Mouse (Mus musculus): ENCODE results near the gene Eef1a1. TPM values are rescaled to one million over a fixed set of nuclear protein-coding genes. Genes with fewer than 3 reads are reported as not detected.
"Not testable (repeated sequence)": the region's sequence is repeated elsewhere in the genome, so short reads cannot be mapped to it uniquely, and the experiment has no call there.

Gene Eef1a1
- polyA plus RNA-seq, 1 experiment from 2014 or later: 3,854 TPM

DNA sequence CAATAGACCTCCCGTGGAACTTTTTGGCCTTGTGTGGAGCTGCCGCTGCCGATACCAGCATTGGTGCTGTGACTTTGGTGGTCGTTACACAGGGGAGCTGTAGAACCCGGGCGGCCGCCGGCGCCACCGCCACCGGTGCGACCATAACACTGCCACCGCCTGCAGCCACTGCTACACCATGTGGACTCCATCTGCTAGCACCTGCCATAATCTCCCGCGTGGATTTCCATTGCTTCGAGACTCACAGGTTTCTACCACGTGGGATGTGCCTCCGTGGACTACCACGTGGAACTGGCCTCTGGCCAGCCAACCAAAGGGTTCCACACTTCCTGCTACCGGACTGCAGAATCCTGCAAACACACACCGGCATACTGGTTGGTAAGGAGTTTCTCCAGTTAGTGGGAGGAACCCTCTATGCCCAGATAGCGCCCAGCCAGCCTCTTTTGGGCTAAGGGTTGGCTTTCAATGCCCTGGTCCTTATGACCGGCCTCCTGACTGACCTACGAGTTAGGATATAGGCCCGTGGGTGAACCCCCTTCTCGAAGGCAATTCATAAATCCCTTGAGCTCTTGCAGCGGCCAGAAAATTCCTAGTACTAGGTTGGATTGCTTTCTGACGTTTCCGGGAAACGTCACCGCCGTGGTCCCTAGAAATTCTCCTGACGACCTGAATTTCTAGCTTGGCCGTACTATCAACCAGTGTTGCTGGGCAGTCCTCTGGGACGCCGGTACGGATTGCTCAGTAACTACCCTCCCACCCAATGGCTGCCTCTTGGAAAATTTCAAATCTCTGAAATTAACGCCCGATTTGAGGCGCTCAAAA, 32.0 kb upstream of the Eef1a1 start:
- Histone ChIP-seq H3K9me3 (replicated peaks) (no peaks in the 10 kb centered on the region), H3K4me1 (peaks cover 15% of the 10 kb centered on the region), H3K36me3 (peaks cover 35% of the 10 kb centered on the region), H3K27ac (peak overlapping the region; percentile 92), H3K4me3 (peak overlapping the region; percentile 69), H3K27me3 (ENCODE audit: low read depth, poor library complexity, severe bottlenecking) (no peaks in the 10 kb centered on the region)
- peak; percentile 76 for DNase-seq (ENCODE audit: low spot score)
- 2% methylated on average over 40 of the region's 40 CpGs for WGBS

DNA sequence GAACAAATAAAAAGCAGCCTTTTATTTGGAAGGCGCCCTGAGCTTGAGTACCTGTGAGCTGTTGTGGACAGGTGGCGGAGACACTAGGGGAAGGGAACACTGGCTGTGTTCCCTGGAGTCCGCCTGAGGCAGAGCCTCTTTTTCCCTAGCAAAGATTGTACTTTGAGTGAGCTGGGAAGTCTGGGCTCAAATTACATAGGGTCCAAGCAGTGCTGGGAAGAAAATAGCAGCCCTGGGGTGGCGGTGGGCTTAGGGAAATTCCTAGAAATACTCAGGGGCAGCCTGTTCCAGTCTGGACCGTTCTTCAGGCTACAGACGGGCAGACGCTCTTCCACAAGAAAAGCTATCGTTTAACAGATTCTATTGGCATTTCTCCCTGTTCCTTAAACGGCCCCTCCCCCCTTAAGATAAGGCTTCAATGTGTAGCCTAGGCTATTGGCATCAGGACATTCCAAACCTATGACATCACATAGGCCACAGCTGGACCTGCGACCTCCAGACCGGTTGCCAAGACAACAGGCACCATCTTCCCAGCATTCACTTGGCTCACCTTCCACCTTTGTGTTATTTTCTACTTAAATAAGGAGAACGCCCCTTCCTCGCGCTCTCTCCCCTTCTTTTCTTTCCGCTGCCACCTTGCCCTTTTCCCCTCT, 31.3 kb upstream of the Eef1a1 start:
- peak; percentile 86 for DNase-seq (ENCODE audit: low spot score)
- H3K27me3 ChIP-seq (ENCODE audit: low read depth, poor library complexity, severe bottlenecking): no peaks in the 10 kb centered on the region
- H3K4me1 ChIP-seq: peaks cover 15% of the 10 kb centered on the region
- peak overlapping the region; percentile 69 for H3K4me3 ChIP-seq
- H3K27ac ChIP-seq: peak overlapping the region; percentile 92
- 3% methylated on average over 15 of the region's 15 CpGs for WGBS
- H3K36me3 ChIP-seq: peaks cover 28% of the 10 kb centered on the region
- H3K9me3 ChIP-seq (replicated peaks): no peaks in the 10 kb centered on the region

GRCm38 (mm10) chr9:78517237-78517636, 28.3 kb upstream of the Eef1a1 start:
- H3K4me1 ChIP-seq: peaks cover 15% of the 10 kb centered on the region
- H3K9me3 ChIP-seq (replicated peaks); H3K27ac ChIP-seq; H3K4me3 ChIP-seq; H3K36me3 ChIP-seq; H3K27me3 ChIP-seq (ENCODE audit: low read depth, poor library complexity, severe bottlenecking); DNase-seq (ENCODE audit: low spot score): not testable (repeated sequence)
- WGBS: 71% methylated on average over 3 of the region's 3 CpGs

GRCm38 (mm10) chr9:78516125-78516524, 27.2 kb upstream of the Eef1a1 start:
- H3K9me3 ChIP-seq (replicated peaks): no peaks in the 10 kb centered on the region
- no peaks in the 10 kb centered on the region for H3K36me3 ChIP-seq
- no peak overlapping the region for H3K27ac ChIP-seq
- H3K27me3 ChIP-seq (ENCODE audit: low read depth, poor library complexity, severe bottlenecking): no peaks in the 10 kb centered on the region
- 77% methylated on average over 3 of the region's 3 CpGs for WGBS
- no peak overlapping the region for H3K4me3 ChIP-seq
- peaks cover 8% of the 10 kb centered on the region for H3K4me1 ChIP-seq
- DNase-seq (ENCODE audit: low spot score): no peak

GRCm38 (mm10) chr9:78514681-78515080, 25.7 kb upstream of the Eef1a1 start:
- no peaks in the 10 kb centered on the region for H3K27me3 ChIP-seq (ENCODE audit: low read depth, poor library complexity, severe bottlenecking)
- H3K9me3 ChIP-seq (replicated peaks): no peaks in the 10 kb centered on the region
- H3K4me1 ChIP-seq: peaks cover 2% of the 10 kb centered on the region
- DNase-seq (ENCODE audit: low spot score): no peak
- WGBS: 95% methylated on average over 4 of the region's 4 CpGs
- no peak overlapping the region for H3K4me3 ChIP-seq
- H3K27ac ChIP-seq: no peak overlapping the region
- H3K36me3 ChIP-seq: no peaks in the 10 kb centered on the region

DNA sequence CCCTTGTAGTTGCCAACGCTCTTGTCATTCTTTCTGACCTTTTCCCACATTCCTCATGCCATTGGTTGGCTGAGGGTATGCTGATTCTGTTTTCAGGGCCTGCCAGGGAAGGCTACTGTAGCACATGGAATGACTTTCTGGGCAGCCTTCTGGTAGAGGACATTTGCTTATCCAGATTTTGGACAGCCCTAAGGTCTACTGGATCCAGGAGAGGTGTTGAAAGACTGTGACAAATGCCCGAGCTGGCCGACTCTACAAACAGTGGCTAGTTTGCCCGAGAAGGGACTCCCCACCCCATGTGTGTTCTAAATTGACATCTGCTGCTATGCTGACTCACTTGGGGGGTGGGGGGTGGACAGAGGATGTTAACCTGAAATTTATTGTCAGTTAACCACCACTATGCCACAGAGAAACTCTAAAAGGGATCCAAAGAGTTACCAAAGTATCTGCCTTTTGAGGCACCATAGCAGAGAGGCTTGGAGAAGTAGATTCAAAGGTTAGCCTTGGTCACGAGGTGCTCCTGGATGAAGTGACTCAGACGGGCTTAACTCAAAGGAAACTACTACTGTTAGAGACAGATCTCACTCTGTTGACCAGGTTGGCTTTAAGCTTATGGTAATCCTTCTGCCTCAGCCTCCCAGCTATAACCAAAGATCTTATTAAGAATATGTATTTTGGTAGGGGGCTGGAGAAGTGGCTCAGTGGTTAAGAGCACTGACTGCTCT, 25.0 kb upstream of the Eef1a1 start:
- Histone ChIP-seq H3K4me3 (no peak overlapping the region), H3K9me3 (replicated peaks) (no peaks in the 10 kb centered on the region), H3K27ac (no peak overlapping the region), H3K36me3 (no peaks in the 10 kb centered on the region), H3K27me3 (ENCODE audit: low read depth, poor library complexity, severe bottlenecking) (no peaks in the 10 kb centered on the region), H3K4me1 (no peaks in the 10 kb centered on the region)
- no peak for DNase-seq (ENCODE audit: low spot score)
- 74% methylated on average over 6 of the region's 6 CpGs for WGBS

DNA sequence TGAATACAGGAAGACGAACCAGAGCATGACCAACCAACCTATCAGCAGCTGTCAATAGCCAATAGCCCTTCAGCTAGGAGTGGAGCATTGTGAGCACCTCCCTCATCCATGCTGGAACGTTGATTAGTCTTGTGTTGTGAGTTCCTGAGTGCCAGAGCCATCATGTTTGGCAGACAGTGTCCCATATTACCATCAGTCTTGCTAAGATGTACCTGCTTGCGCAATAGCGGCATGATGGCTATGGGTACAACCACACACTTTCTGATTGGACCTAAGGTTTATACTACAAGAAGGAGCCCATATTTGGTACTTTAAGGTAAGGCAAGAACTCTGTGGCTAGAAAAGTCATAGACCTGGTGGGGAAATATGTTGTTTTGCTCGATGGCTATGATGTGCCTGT, 22.8 kb upstream of the Eef1a1 start:
- Histone ChIP-seq H3K4me1 (no peaks in the 10 kb centered on the region), H3K27ac (no peak overlapping the region), H3K36me3 (no peaks in the 10 kb centered on the region), H3K9me3 (replicated peaks) (no peaks in the 10 kb centered on the region), H3K27me3 (ENCODE audit: low read depth, poor library complexity, severe bottlenecking) (no peaks in the 10 kb centered on the region), H3K4me3 (no peak overlapping the region)
- WGBS: 95% methylated on average over 5 of the region's 5 CpGs
- no peak for DNase-seq (ENCODE audit: low spot score)

DNA sequence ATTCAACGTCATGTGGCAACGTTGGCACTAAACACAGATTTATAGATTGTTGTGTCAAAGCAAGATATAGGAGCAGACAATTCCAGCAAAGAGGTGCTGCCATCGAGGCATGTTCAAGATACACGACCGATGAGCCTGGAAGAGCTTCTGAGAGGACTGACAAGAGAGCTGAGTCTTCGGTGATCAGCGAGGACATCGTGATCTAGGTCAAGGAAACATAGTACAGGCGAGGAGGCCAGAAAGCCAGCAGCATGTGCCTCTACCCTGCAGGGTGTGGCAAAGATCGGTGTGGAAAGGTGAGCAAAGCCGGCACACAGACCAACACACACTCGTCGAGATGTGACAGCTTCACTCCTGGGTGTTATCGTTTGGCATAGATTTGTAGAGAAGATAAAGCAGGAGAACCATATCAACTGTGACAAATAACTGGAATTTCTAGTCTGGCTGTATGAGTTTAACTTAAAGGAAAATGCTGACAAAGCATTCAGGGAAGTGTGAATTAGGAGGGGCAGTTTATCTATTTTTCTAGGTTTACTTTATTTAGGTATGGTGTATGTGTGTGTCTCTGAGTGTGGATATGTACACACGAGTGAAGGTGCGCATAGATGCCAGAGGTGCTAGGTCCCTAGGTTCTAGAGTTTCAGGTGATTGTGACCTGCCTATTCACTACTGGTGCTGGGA, 19.3 kb upstream of the Eef1a1 start:
- Histone ChIP-seq H3K27me3 (ENCODE audit: low read depth, poor library complexity, severe bottlenecking) (no peaks in the 10 kb centered on the region), H3K9me3 (replicated peaks) (no peaks in the 10 kb centered on the region), H3K36me3 (no peaks in the 10 kb centered on the region), H3K4me3 (no peak overlapping the region), H3K4me1 (peaks cover 10% of the 10 kb centered on the region), H3K27ac (no peak overlapping the region)
- WGBS: 91% methylated on average over 16 of the region's 16 CpGs
- DNase-seq (ENCODE audit: low spot score): no peak

DNA sequence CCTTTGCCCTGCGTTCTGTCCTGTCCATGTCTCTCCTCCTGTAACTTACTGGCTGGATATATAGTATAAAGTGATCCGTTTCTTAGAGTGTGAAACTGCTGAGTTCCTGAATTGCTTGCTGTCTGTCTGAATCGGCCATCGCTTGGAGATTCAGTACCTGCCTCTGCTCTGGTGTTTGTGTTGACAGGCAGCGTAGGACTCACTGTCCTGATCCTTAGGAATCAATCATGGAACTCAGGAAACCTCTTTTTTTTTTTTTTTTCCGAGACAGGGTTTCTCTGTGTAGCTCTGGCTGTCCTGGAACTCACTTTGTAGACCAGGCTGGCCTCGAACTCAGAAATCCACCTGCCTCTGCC, 17.7 kb upstream of the Eef1a1 start:
- Histone ChIP-seq H3K9me3 (replicated peaks) (no peaks in the 10 kb centered on the region), H3K4me3 (no peak overlapping the region), H3K36me3 (no peaks in the 10 kb centered on the region), H3K4me1 (peaks cover 18% of the 10 kb centered on the region), H3K27ac (no peak overlapping the region), H3K27me3 (ENCODE audit: low read depth, poor library complexity, severe bottlenecking) (no peaks in the 10 kb centered on the region)
- 75% methylated on average over 7 of the region's 7 CpGs for WGBS
- no peak for DNase-seq (ENCODE audit: low spot score)

DNA sequence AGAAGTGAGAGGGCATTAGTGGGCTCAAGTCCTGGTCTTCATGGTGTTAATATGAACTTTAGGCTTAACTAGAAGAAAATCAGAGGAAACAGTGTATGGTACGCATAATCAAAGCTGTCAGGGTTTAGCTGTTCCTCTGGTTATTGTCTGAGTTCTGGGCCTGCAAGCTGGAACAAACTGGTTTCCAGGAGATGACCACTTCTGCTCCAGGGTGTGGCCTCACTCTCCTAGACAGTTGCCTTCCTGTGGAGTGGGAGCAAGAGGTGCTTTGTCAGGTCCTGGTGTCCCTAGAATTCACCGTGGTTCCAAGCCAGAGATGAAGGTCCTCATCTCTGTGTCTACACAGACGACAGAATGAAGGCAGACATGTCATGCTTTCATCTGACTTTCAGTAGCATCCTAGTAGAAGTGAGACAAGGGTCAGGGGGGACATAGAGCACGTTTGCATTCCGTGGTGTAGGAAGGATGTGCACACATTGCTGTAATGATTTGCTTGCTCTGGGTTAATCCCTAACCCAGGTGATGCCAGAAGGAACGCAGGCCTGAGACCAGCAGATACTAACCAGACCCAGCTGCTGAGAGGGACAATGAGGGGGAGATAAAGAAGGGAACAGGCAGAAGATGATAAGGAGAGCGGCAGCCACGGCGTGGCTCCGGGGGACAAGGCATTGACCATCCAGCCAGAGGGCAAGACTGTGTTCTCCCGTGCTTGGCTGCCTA, 17.2 kb upstream of the Eef1a1 start:
- peaks cover 18% of the 10 kb centered on the region for H3K4me1 ChIP-seq
- no peak overlapping the region for H3K27ac ChIP-seq
- no peaks in the 10 kb centered on the region for H3K9me3 ChIP-seq (replicated peaks)
- H3K4me3 ChIP-seq: no peak overlapping the region
- no peak for DNase-seq (ENCODE audit: low spot score)
- H3K27me3 ChIP-seq (ENCODE audit: low read depth, poor library complexity, severe bottlenecking): no peaks in the 10 kb centered on the region
- 55% methylated on average over 11 of the region's 11 CpGs for WGBS
- no peaks in the 10 kb centered on the region for H3K36me3 ChIP-seq

- peaks cover 18% of the 10 kb centered on the region for H3K4me1 ChIP-seq
- 92% methylated on average over 6 of the region's 6 CpGs for WGBS
- no peaks in the 10 kb centered on the region for H3K9me3 ChIP-seq (replicated peaks)
- H3K27me3 ChIP-seq (ENCODE audit: low read depth, poor library complexity, severe bottlenecking): no peaks in the 10 kb centered on the region
- H3K36me3 ChIP-seq: no peaks in the 10 kb centered on the region
- H3K4me3 ChIP-seq: no peak overlapping the region
- DNase-seq (ENCODE audit: low spot score): no peak
- no peak overlapping the region for H3K27ac ChIP-seq
Observed at GRCm38 (mm10) chr9:78505223-78505622, 16.3 kb upstream of the Eef1a1 start.

DNA sequence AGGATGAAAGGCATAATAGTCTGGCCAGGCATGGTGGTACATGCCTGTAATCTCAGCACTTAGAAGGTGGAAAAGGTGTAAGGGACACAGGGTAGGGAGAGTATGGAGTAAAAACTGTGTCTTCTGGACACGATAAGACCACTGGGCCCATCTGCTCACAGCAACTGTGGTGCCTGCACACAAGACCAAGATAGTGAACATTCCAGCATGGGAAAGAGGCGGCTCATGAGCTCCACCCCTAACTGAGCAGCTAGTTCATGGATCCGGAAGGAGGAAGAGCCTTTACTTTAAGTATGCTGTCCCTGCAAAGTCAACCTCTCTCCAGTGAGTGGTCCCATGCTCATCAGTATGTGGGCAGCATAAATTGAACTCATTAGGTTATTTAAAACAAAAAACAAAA, 15.7 kb upstream of the Eef1a1 start:
- Histone ChIP-seq H3K36me3 (no peaks in the 10 kb centered on the region), H3K4me3 (no peak overlapping the region), H3K4me1 (peaks cover 18% of the 10 kb centered on the region), H3K9me3 (replicated peaks) (no peaks in the 10 kb centered on the region), H3K27ac (no peak overlapping the region), H3K27me3 (ENCODE audit: low read depth, poor library complexity, severe bottlenecking) (no peaks in the 10 kb centered on the region)
- DNase-seq (ENCODE audit: low spot score): no peak
- 86% methylated on average over 3 of the region's 3 CpGs for WGBS

All from limb, embryonic 10.5 days (tissue).